Mouse (Mus musculus) bone marrow, adult 2 months (tissue): ENCODE measurements around the gene Mid1. TPM values are rescaled to one million over a fixed set of nuclear protein-coding genes. Genes with fewer than 3 reads are reported as not detected.
"Not testable (repeated sequence)": the region's sequence is repeated elsewhere in the genome, so short reads cannot be mapped to it uniquely, and the experiment has no call there.

Experiments used
- H3K27ac ChIP-seq: fragments of 200-500 bp; 2 replicates; pipeline ENCODE4 v1.5.1; 2012; ENCODE audit warnings: low read depth, mild to moderate bottlenecking, control low read depth, inconsistent platforms, low read length; ENCODE audit not compliant: control insufficient read depth, poor library complexity, insufficient read depth
- H3K4me1 ChIP-seq: fragments of 200-500 bp; 2 replicates; pipeline ENCODE4 v1.6.1; 2011; ENCODE audit warnings: low read length; ENCODE audit not compliant: control insufficient read depth, insufficient read depth
- H3K4me3 ChIP-seq: fragments of 200-500 bp; replicated peaks from 2 replicates; pipeline ENCODE3; 2011; ENCODE audit warnings: mild to moderate bottlenecking, low read depth, low read length, control low read depth; ENCODE audit not compliant: control insufficient read depth
- CTCF ChIP-seq: fragments of 200-500 bp; IDR thresholded peaks from 2 replicates; pipeline ENCODE4 v1.5.1; 2011; ENCODE audit warnings: low read length, control low read depth; ENCODE audit not compliant: control insufficient read depth, insufficient read depth
- POLR2A ChIP-seq: fragments of 200-500 bp; IDR thresholded peaks from 2 replicates; pipeline ENCODE4 v1.6.1; 2011; ENCODE audit warnings: low read depth, mild to moderate bottlenecking, control low read depth, low read length, borderline replicate concordance; ENCODE audit not compliant: control insufficient read depth
- WGBS: fragments of 180-500 bp; shearing (Covaris S2); methylation state at CpG from one replicate; pipeline ENCODE4 v1.1.7; 2018; 5-methylcytosine and 5-hydroxymethylcytosine counted together
- polyA plus RNA-seq: library from polyadenylated mRNA; stranded (reverse); fragments of >200 nt; gene quantifications from 2 replicates; pipeline ENCODE4 v1.2.4, GENCODE M21; 2011; ENCODE audit warnings: low replicate concordance; ENCODE audit not compliant: missing spikeins, insufficient read depth, insufficient read length

The Mid1 gene
- polyA plus RNA-seq, 1 experiment = 33.3 TPM

DNA sequence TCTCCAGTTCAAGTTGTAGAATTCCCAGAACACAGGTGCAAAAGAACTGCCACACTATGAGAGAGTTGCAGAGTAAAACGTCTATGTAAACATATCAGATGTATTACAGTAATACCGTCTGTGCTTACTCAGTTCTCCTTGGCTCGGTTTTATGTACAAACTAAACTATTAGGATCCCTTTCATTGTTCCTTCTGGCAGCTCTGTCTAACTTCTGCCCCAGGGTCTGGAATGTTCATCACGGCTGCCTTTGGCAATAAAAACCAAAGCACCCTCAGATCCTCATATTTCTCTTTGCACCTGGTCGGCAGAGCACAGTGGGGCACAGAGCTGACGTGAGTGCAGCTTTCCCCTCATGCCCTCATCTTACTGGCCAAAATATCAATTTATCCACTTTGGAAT lies 290.0 kb downstream of the Mid1 start:
- 79% methylated on average over 6 of the region's 6 CpGs for WGBS
- not testable (repeated sequence) for H3K4me1 ChIP-seq, H3K27ac ChIP-seq, H3K4me3 ChIP-seq

DNA sequence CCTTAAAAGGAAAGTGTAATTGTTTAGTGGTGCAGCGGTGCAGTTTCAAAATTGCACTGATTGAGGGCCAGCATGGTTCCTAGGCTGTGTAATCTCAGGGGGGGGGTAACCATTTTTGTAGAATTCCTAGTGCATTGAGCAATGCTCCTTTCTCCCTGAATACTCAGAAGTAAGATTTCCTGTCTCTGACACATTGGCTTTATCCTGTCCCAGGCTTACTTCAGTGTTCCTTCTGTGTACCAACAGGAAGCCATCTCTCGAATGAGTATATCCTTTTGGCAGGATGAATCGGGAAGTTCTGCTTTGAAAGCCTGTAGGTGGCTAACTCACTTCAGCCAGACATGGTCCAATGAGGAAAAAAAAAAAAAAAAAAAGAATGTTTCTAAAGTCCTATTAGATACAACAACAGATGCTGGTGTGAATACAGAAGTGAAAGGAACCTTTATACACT lies 290.7 kb downstream of the Mid1 start:
- H3K27ac ChIP-seq, H3K4me1 ChIP-seq, H3K4me3 ChIP-seq: not testable (repeated sequence)
- WGBS = 48% methylated on average over 3 of the region's 3 CpGs

DNA sequence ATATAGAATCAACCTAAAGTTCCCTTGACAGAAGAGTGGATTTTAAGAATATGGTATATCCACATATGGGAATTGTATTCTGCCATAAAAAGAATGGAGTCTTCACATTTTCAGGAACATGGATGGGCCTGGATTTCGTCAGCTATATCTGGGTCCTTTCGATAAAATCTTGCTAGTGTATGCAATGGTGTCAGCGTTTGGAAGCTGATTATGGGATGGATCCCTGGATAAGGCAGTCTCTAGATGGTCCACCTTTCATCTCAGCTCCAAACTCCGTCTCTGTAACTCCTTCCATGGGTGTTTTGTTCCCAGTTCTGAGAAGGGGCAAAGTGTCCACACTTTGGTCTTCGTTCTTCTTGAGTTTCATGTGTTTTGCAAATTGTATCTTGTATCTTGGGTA lies 291.3 kb downstream of the Mid1 start:
- H3K27ac ChIP-seq, H3K4me3 ChIP-seq, H3K4me1 ChIP-seq: not testable (repeated sequence)
- WGBS = 65% methylated on average over 5 of the region's 5 CpGs

DNA sequence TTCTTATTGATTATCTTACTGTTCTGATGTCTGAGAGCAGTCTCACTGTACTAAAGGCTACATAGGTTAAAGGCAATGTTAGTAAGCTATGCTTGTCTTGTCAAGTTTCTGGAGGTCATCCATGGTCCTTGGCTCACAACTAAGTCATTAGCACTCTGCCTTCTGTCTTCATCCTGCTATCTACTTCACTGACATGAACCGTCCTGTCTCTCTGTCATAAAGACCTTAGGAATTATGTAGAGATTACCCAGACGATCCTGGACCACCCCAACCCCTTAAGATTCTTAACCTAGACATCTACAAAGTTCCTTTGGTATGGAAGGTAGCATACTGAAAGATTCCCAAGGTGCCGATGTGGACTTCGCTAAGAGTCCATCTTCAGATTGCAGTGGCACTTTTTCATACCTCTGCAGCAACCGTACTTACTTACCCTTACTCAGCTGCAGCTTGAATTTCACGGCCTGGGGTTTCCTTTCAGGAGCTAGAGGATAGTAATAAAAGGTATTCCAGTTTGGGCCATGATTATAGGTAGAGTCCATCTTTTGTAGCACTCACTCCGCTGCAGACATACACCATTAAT lies 292.9 kb downstream of the Mid1 start:
- not testable (repeated sequence) for H3K27ac ChIP-seq, H3K4me1 ChIP-seq, H3K4me3 ChIP-seq
- WGBS = 83% methylated on average over 7 of the region's 7 CpGs

DNA sequence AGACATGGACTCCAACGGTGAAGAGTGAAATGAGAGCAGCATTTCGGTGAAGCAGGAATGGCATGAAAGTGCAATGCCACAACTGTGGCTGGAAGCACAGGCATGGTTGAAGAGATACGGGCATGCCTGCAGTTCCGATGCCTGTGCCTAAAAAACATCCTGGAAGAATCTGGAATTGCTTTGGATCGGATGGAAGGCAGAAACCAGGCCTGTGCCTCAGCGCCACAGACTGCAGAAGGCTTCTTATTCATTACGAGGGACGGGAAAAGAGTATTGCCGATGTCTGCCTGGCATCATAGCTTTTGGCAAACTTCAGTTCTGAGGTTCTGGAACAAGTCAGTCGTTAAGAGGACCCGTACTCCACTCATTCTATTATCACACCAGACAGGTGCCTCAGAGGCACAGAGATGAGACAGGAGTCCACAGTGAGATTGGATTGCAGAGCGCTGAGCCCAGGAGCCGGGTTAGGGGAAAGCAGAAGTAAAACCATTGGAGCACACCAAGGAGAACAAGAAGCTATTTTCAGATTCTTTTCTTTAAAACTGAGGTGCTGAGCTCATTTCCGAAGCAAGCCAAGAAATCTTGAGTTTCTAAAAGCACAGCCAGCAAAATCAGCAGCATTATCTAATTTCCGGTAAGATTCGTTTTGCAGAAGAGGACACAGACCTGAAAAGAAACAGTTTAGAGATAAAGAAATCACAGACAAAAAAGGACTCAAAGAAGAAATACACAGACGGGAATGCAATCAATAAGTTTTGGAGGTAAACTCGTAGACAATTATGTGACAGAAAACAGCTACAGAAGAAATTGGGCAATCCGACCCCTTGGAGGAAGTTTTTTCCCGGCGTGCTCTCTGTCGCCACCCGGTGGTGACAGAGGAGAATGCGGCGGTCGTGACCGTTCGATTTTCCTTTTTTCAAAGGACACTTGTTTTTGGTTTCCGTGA lies 293.7 kb downstream of the Mid1 start:
- H3K27ac ChIP-seq, H3K4me3 ChIP-seq, H3K4me1 ChIP-seq: not testable (repeated sequence)
- WGBS = 49% methylated on average over 29 of the region's 29 CpGs

DNA sequence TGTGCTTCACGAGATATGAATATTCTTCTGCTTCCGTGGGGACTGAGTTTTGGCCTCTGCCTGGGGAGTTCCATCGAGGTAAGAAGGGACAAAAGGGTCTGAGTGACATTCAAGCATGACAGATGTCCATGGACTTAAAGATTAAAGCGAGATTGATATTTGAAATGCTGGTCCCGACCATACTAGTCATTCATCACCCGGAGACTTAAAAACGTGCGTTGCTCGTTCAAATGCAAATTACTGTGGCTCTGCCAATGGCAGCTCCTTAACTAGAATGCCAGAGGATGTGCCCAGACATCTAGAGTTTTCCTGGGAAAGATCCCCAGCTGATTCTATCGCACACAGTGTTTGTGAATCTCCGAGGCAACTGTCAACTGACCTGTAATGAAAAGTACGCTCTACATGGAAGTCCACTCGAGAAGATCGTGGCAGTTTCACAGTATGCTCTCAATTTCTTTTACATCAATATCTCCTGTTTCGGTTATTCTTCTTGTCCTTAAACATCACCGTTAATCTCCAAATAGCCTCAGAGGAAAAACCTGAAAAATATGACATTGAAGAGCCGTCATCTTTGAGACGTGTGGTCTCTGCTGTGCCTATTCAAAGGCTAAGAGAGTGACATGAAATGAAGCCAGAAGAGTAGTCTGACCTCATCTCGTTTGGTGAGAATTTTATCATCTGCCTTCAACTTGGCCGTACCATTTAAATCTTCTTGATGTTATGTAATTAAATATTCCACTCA lies 294.6 kb downstream of the Mid1 start:
- not testable (repeated sequence) for H3K4me3 ChIP-seq, H3K4me1 ChIP-seq, H3K27ac ChIP-seq
- 82% methylated on average over 20 of the region's 20 CpGs for WGBS

DNA sequence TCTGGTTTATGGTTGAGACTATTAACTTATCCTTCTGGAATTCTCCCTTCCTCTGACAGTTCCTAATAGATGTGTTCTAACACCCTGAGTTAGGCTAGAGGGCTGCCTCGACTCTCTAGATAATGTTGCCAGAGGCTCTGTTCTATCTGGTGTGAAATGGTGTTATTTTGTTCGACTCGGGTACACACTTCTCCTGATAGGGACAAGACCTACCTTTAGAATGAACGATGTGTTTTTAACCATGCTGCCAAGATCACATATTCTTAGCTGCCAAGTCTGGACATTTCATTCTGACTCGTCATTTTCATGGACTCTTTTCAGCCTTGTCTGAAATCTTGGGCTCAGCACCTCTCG lies 295.2 kb downstream of the Mid1 start:
- not testable (repeated sequence) for H3K4me3 ChIP-seq, H3K27ac ChIP-seq, H3K4me1 ChIP-seq
- WGBS = 81% methylated on average over 6 of the region's 6 CpGs

DNA sequence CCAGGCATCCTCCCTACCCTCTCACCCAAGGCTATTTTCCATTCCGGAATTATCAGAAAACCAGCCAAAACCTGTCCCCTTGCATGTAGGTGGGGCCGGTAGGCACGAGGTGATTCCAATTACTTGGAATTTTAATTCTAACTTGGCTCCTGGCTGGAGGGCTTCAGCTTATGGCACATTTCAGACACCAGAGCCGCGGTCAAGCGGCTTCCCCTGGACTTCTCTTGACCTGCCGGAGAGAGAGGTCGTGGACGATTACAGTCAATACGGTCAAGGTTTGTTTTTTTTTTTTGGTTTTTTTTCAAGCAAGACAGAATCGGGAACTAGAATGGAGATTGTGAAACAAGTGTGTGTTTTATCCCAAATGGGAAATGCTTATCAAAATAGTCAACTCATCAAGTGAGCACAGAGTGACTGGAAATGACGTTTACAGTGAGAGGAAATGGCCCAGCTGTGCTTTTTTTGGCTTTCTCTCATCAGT lies 295.9 kb downstream of the Mid1 start:
- H3K27ac ChIP-seq = no peak overlapping the region
- TF ChIP-seq POLR2A = no peak
- TF ChIP-seq CTCF = no peak
- no peaks in the 10 kb centered on the region for H3K4me1 ChIP-seq
- WGBS = 70% methylated on average over 12 of the region's 12 CpGs
- no peak overlapping the region for H3K4me3 ChIP-seq

DNA sequence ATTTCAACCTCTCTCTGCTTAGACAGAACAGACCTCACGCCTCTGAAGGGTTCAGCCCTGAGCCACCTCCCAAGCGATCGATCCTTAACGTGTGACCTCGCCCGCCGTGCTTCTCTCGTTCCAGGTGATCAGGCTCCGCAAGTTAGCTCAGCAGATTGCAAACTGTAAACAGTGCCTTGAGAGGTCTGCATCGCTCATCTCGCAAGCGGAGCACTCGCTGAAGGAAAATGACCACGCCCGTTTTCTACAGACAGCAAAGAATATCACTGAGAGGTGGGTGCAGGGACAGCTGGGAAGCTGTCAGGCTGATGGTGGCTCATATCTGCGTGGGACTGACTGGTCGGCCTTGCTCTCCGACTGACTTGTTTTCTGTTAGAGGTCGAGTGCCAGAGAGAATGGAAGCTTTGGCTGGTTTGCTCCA lies 296.8 kb downstream of the Mid1 start:
- WGBS = 85% methylated on average over 19 of the region's 19 CpGs
- not testable (repeated sequence) for H3K4me1 ChIP-seq, H3K4me3 ChIP-seq

DNA sequence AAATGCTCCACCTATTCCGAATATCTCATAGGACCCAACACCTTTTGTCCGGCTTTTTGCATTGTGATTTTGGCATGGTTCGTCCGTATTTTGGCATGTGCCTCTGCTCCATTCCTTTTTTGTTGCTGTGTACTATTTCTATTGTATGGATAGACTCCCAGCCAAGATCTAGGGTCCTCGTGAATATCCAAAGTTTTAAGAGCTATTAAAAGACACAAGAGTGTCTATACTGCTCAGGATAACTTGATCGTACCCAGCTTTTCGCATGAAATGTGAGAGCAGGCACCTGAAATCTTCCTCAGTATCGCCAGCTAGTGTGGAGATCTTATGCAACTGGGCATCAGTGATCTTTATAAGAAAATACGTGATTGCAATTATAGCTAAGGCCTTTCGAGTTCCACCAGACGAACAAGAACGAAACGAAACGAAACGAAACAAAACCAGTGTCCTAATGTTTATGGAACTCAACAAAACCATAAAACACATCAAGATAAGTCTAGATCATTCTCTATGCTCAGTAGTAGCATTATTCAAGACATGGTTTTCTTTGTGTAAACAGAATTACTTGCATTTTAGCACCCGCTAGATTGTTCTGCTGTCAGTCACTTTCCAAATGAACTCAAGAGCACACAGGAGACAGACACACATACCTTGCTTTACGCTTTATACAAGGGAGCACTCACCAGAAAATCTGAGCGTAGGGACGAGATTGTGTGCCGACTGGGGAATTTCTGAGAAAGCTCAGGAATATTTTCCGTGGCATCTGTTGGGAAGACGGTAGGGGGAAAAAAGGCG lies 297.8 kb downstream of the Mid1 start:
- 86% methylated on average over 23 of the region's 23 CpGs for WGBS
- H3K4me1 ChIP-seq, H3K4me3 ChIP-seq, H3K27ac ChIP-seq: not testable (repeated sequence)

More for the DNA sequence above, 296.8 kb downstream of the Mid1 start:
- not testable (repeated sequence) for H3K27ac ChIP-seq

DNA sequence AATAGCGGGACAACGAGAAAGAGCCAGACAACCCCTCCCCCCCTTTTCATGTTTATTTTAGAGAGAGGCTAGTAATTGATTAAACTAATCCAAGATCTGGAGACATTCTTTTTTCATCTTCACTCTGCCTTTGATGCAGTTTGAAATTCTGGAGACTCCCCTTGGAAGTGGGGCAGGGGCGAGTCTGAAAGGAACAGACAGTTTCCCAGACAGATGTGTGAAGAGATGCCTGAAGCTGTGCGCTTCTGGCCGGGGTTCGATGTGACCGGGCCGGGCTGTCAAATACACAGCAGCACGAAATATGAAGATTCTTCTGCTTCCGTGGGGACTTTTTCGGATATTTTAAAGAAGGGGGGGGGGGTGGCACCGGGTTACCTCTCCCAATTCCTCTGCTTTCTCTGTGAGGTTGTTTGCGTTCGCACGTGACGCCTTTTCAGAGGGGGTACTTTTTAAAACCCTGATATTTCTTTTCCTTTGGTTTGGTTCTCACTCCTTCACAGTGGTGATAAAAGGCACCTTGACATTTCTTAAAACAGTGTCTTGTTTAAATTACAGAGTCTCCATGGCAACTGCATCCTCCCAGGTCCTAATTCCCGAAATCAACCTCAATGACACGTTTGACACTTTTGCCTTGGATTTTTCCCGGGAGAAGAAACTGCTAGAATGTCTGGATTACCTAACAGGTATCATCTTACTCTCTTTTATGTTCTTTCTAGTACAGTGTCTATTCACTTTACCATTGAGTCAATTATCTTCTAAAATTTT lies 298.6 kb downstream of the Mid1 start:
- not testable (repeated sequence) for H3K4me3 ChIP-seq, H3K27ac ChIP-seq, H3K4me1 ChIP-seq
- 87% methylated on average over 19 of the region's 19 CpGs for WGBS

DNA sequence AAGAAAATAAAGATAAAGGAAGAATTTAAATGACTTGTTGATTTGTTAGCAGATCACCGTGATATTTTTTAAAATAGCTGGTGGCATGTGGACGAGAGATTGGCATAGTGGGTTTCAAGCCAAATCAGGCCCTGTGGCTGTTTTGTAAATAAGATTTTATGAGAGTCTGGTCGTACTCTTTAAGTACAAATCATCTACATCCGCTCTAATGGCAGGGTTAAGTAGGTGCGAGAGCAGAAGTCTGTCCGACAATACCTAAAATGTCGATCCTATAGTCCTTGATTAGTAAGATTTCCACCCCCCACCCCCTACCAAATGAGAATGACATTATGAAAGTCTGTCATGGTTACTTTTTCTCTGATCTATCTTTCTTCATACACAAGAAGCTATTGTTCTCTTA lies 299.3 kb downstream of the Mid1 start:
- not testable (repeated sequence) for H3K27ac ChIP-seq, H3K4me1 ChIP-seq, H3K4me3 ChIP-seq
- WGBS = 84% methylated on average over 7 of the region's 7 CpGs
